Comparison of ENCODE assay signal across 9 mouse cellular contexts in the genomic region with DNA sequence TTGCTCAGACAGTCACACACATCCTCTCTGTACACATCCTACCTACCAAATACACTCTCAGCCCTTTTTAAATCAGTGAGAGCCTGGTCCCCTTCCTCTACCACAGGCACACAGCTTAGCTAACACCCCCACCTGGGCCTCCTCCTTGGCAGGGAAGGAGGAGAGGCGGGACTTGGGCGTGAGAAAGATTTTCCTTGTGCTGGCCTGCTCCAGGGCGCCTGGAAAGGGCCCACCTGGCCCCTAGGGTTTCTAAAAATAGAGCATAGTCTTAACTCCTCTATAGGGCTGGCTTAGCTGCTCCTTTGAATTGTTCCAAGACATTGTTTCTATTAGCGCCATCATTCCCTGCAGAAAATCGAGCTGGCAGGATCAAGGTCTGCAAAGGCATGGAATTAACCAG. TPM values are rescaled to one million over a fixed set of nuclear protein-coding genes. Genes with fewer than 3 reads are reported as not detected.
DNase-seq lines count a peak whose midpoint lies in the region; ATAC-seq and TF ChIP-seq lines count a peak whose summit lies in the region.
"Had no signal": no experiment of that assay in that cellular context is flagged by ENCODE, and none has a peak within 500 bp of the region (broad histone marks: within the 10 kb centered on the region; RNA-seq: fewer than 3 reads in every experiment).

No protein-coding gene starts in this region.

- 11% methylated on average over 5 of the region's 5 CpGs for WGBS in lung, embryonic 15.5 days
- whole genome bisulfite sequencing in lung, adult 2 months: 33% methylated on average over 5 of the region's 5 CpGs
- WGBS in heart, embryonic 15.5 days: 17% methylated on average over 5 of the region's 5 CpGs
- 26% methylated on average over 5 of the region's 5 CpGs for WGBS in kidney, embryonic 14.5 days

- no peak for TF ChIP-seq POLR2A in lung, adult 2 months (IDR thresholded peaks at IDR 0.05; ENCODE audit: borderline replicate concordance, extremely low read depth, low read depth, low read length)

- peak; percentile 70 for ATAC-seq in lung, embryonic 15.5 days (ENCODE audit: borderline replicate concordance, extremely low read depth, low FRiP score, low TSS enrichment)
- 0 out of 2 replicates have a peak, but pooled peaks have one; percentile 21 for ATAC-seq in heart, embryonic 15.5 days (replicated peaks; ENCODE audit: insufficient number of reproducible peaks, insufficient read depth, low FRiP score, low read depth)
- ATAC-seq in kidney, embryonic 14.5 days (ENCODE audit: low FRiP score, low TSS enrichment): peak; percentile 50; the same call in 1 of the 2 replicates

- peaks cover 38% of the 10 kb centered on the region for H3K4me1 ChIP-seq in lung, embryonic 15.5 days
- peaks cover 3% of the 10 kb centered on the region; the same call in 1 of the 2 replicates for H3K4me1 ChIP-seq in lung, adult 2 months (ENCODE audit: control insufficient read depth, insufficient read depth, low read length)
- peaks cover 35% of the 10 kb centered on the region for H3K4me1 ChIP-seq in heart, embryonic 15.5 days (replicated peaks)
- H3K4me1 ChIP-seq in kidney, embryonic 14.5 days (ENCODE audit: control insufficient read depth, insufficient read depth, low read length): peaks cover 29% of the 10 kb centered on the region

- no peak overlapping the region for H3K4me3 ChIP-seq in lung, embryonic 15.5 days
- no peak overlapping the region for H3K4me3 ChIP-seq in lung, adult 2 months (replicated peaks; ENCODE audit: extremely low read depth, low read depth, low read length)
- H3K4me3 ChIP-seq in heart, embryonic 15.5 days: no peak overlapping the region
- H3K4me3 ChIP-seq in kidney, embryonic 14.5 days (ENCODE audit: low read length): no peak overlapping the region

- H3K9me3 ChIP-seq in lung, embryonic 15.5 days: no peaks in the 10 kb centered on the region
- no peaks in the 10 kb centered on the region for H3K9me3 ChIP-seq in heart, embryonic 15.5 days (replicated peaks)
- H3K9me3 ChIP-seq in kidney, embryonic 14.5 days (ENCODE audit: control insufficient read depth, low read length): no peaks in the 10 kb centered on the region; the same call in 1 of the 2 replicates

- no peak for DNase-seq in lung, adult 2 months
- DNase-seq in lung, postnatal 36 days: peak; percentile 42
- DNase-seq in natural killer cell, adult 2 months (ENCODE audit: low spot score in 2 of 2): no peak
- DNase-seq in cerebellum, postnatal 4 days (ENCODE audit: low spot score in 2 of 2): no peak
- DNase-seq in adrenal gland, postnatal 4 days (ENCODE audit: low spot score in 2 of 2): no peak
- DNase-seq: adrenal gland, postnatal 36 days had no signal

- 0 out of 2 replicates have a peak overlapping the region, but pooled peaks have one; percentile 2 for H3K4me2 ChIP-seq in lung, embryonic 15.5 days
- H3K4me2 ChIP-seq in heart, embryonic 15.5 days: no peak overlapping the region
- H3K4me2 ChIP-seq in kidney, embryonic 14.5 days (replicated peaks; ENCODE audit: low read depth, low read length): no peak overlapping the region

- peak overlapping the region; percentile 85 for H3K27ac ChIP-seq in lung, embryonic 15.5 days
- H3K27ac ChIP-seq in heart, embryonic 15.5 days: peak overlapping the region; percentile 60
- H3K27ac ChIP-seq in kidney, embryonic 14.5 days (ENCODE audit: low read depth, low read length): peak overlapping the region; percentile 80

- H3K9ac ChIP-seq in lung, embryonic 15.5 days: no peak overlapping the region
- H3K9ac ChIP-seq in heart, embryonic 15.5 days: 0 out of 2 replicates have a peak overlapping the region, but pooled peaks have one; percentile 14
- H3K9ac ChIP-seq in kidney, embryonic 14.5 days (ENCODE audit: low read depth, low read length): no peak overlapping the region

- H3K27me3 ChIP-seq in lung, embryonic 15.5 days: peaks cover 15% of the 10 kb centered on the region
- peaks cover 3% of the 10 kb centered on the region; the same call in 1 of the 2 replicates for H3K27me3 ChIP-seq in heart, embryonic 15.5 days
- H3K27me3 ChIP-seq in kidney, embryonic 14.5 days (ENCODE audit: control insufficient read depth, insufficient read depth, low read length): peaks cover 2% of the 10 kb centered on the region; the same call in 1 of the 2 replicates

- TF ChIP-seq CTCF in lung, adult 2 months (IDR thresholded peaks at IDR 0.05; ENCODE audit: insufficient read depth, low read length): no peak

- H3K36me3 ChIP-seq in lung, embryonic 15.5 days: no peaks in the 10 kb centered on the region
- no peaks in the 10 kb centered on the region for H3K36me3 ChIP-seq in heart, embryonic 15.5 days
- no peaks in the 10 kb centered on the region for H3K36me3 ChIP-seq in kidney, embryonic 14.5 days (ENCODE audit: control insufficient read depth, insufficient read depth, low read length)

RNA-seq across cellular contexts. Expression of gene Pard6b, which starts 35.0 kb away (rescaled TPM):
- 10.8 and 12.8 TPM in 2 replicates for polyA plus RNA-seq in lung, embryonic 15.5 days (2015; fragmentation: Nextera tagmentation; extraction: Ambion mirVana)
- 51.6 and 60.1 TPM in 2 replicates for polyA plus RNA-seq in lung, adult 2 months (2012; rRNA removed)
- 5.3 and 7.1 TPM in 2 replicates for polyA plus RNA-seq in heart, embryonic 15.5 days (2015; fragmentation: Nextera tagmentation; extraction: Ambion mirVana)
- 9.7 and 22.0 TPM in 2 replicates for polyA plus RNA-seq in kidney, embryonic 14.5 days (2014; fragmentation: Nextera tagmentation; extraction: Ambion mirVana)
- total RNA-seq in adrenal gland, postnatal 4 days (2021): 1 to 10 TPM; 2.7 to 9.6 TPM

RNA-seq across cellular contexts. Expression of gene Ripor3, which starts 35.4 kb away (rescaled TPM):
- polyA plus RNA-seq in lung, embryonic 15.5 days (2015; fragmentation: Nextera tagmentation; extraction: Ambion mirVana): 2.3 TPM in 2 replicates
- polyA plus RNA-seq in lung, adult 2 months (2012; rRNA removed): 2.3 and 5.3 TPM in 2 replicates
- polyA plus RNA-seq in heart, embryonic 15.5 days (2015; fragmentation: Nextera tagmentation; extraction: Ambion mirVana): 0.93 and 1.4 TPM in 2 replicates
- polyA plus RNA-seq in kidney, embryonic 14.5 days (2014; fragmentation: Nextera tagmentation; extraction: Ambion mirVana): 0.53 and 1.0 TPM in 2 replicates
- total RNA-seq in adrenal gland, postnatal 4 days (2021): 1 to 10 TPM; 5.2 to 5.4 TPM
